Mouse (Mus musculus): ENCODE data around the gene Utrn. TPM values are rescaled to one million over a fixed set of nuclear protein-coding genes. Genes with fewer than 3 reads are reported as not detected.

Gene Utrn
- polyA plus RNA-seq, 1 experiment from 2014 or later, result 67.9 TPM

GRCm38 (mm10) chr10:12671608-12672007 lies 197.6 kb downstream of the Utrn start:
- ATAC-seq (ENCODE audit: insufficient read depth), result no peak
- H3K27ac ChIP-seq (ENCODE audit: low read depth), result no peak overlapping the region
- 93% methylated on average over 9 of the region's 9 CpGs for WGBS

GRCm38 (mm10) chr10:12662035-12662434 lies 207.1 kb downstream of the Utrn start:
- DNase-seq (no peak), ATAC-seq (ENCODE audit: insufficient read depth) (no peak)
- Histone ChIP-seq H3K9me3 (ENCODE audit: low read depth, low read length) (peaks cover 4% of the 10 kb centered on the region; the same call in 1 of the 2 replicates), H3K4me3 (ENCODE audit: low read depth, low read length) (no peak overlapping the region), H3K27ac (ENCODE audit: low read depth) (no peak overlapping the region), H3K36me3 (ENCODE audit: insufficient read depth) (peaks cover 34% of the 10 kb centered on the region), H3K27me3 (ENCODE audit: insufficient read depth, low read length) (no peaks in the 10 kb centered on the region), H3K4me2 (no peak overlapping the region), H3K9ac (no peak overlapping the region), H3K4me1 (ENCODE audit: insufficient read depth) (no peaks in the 10 kb centered on the region)
- peak; percentile 46 for TF ChIP-seq CTCF (IDR thresholded peaks at IDR 0.05; ENCODE audit: low read depth)
- WGBS, result 88% methylated on average over 4 of the region's 4 CpGs

More at GRCm38 (mm10) chr10:12671608-12672007, 197.6 kb downstream of the Utrn start:
- H3K4me3 ChIP-seq (ENCODE audit: low read depth, low read length), result no peak overlapping the region
- H3K4me1 ChIP-seq (ENCODE audit: insufficient read depth), result no peaks in the 10 kb centered on the region
- no peaks in the 10 kb centered on the region for H3K27me3 ChIP-seq (ENCODE audit: insufficient read depth, low read length)
- DNase-seq, result no peak
- peaks cover 36% of the 10 kb centered on the region for H3K36me3 ChIP-seq (ENCODE audit: insufficient read depth)
- H3K9me3 ChIP-seq (ENCODE audit: low read depth, low read length), result no peaks in the 10 kb centered on the region
- no peak overlapping the region for H3K9ac ChIP-seq
- no peak for TF ChIP-seq CTCF (IDR thresholded peaks at IDR 0.05; ENCODE audit: low read depth)
- H3K4me2 ChIP-seq, result no peak overlapping the region

- Histone ChIP-seq H3K4me3 (ENCODE audit: low read depth, low read length) (no peak overlapping the region), H3K4me2 (no peak overlapping the region), H3K9me3 (ENCODE audit: low read depth, low read length) (peaks cover 4% of the 10 kb centered on the region; the same call in 1 of the 2 replicates), H3K9ac (no peak overlapping the region), H3K27me3 (ENCODE audit: insufficient read depth, low read length) (no peaks in the 10 kb centered on the region), H3K27ac (ENCODE audit: low read depth) (peak overlapping the region; percentile 13; the same call in 1 of the 2 replicates), H3K4me1 (ENCODE audit: insufficient read depth) (no peaks in the 10 kb centered on the region), H3K36me3 (ENCODE audit: insufficient read depth) (peaks cover 26% of the 10 kb centered on the region)
- DNase-seq, result peak; percentile 63
- no peak for TF ChIP-seq CTCF (IDR thresholded peaks at IDR 0.05; ENCODE audit: low read depth)
- 54% methylated on average over 8 of the region's 8 CpGs for WGBS
- peak; percentile 87 for ATAC-seq (ENCODE audit: insufficient read depth)
Observed at GRCm38 (mm10) chr10:12658023-12658744, 211.0 kb downstream of the Utrn start.

GRCm38 (mm10) chr10:12652988-12653387 lies 216.2 kb downstream of the Utrn start:
- H3K27me3 ChIP-seq (ENCODE audit: insufficient read depth, low read length), result no peaks in the 10 kb centered on the region
- H3K4me2 ChIP-seq, result no peak overlapping the region
- H3K9me3 ChIP-seq (ENCODE audit: low read depth, low read length), result no peaks in the 10 kb centered on the region
- H3K36me3 ChIP-seq (ENCODE audit: insufficient read depth), result peaks cover 23% of the 10 kb centered on the region
- H3K9ac ChIP-seq, result no peak overlapping the region
- DNase-seq, result peak; percentile 34
- 53% methylated on average over 3 of the region's 3 CpGs for WGBS
- ATAC-seq (ENCODE audit: insufficient read depth), result peak; percentile 79; the same call in 1 of the 2 replicates
- H3K4me3 ChIP-seq (ENCODE audit: low read depth, low read length), result no peak overlapping the region
- TF ChIP-seq CTCF (IDR thresholded peaks at IDR 0.05; ENCODE audit: low read depth), result no peak
- H3K4me1 ChIP-seq (ENCODE audit: insufficient read depth), result no peaks in the 10 kb centered on the region
- no peak overlapping the region for H3K27ac ChIP-seq (ENCODE audit: low read depth)

- Histone ChIP-seq H3K36me3 (ENCODE audit: insufficient read depth) (no peaks in the 10 kb centered on the region; the same call in 1 of the 2 replicates), H3K4me2 (no peak overlapping the region), H3K9me3 (ENCODE audit: low read depth, low read length) (no peaks in the 10 kb centered on the region), H3K27ac (ENCODE audit: low read depth) (no peak overlapping the region), H3K4me3 (ENCODE audit: low read depth, low read length) (no peak overlapping the region), H3K27me3 (ENCODE audit: insufficient read depth, low read length) (no peaks in the 10 kb centered on the region), H3K4me1 (ENCODE audit: insufficient read depth) (no peaks in the 10 kb centered on the region), H3K9ac (no peak overlapping the region)
- no peak for DNase-seq
- WGBS, result 67% methylated on average over 5 of the region's 5 CpGs
- no peak for ATAC-seq (ENCODE audit: insufficient read depth)
- no peak for TF ChIP-seq CTCF (IDR thresholded peaks at IDR 0.05; ENCODE audit: low read depth)
Observed at GRCm38 (mm10) chr10:12646119-12646518, 223.0 kb downstream of the Utrn start.

- ATAC-seq (ENCODE audit: insufficient read depth) (no peak), DNase-seq (no peak)
- H3K4me3 ChIP-seq (ENCODE audit: low read depth, low read length), result no peak overlapping the region
- H3K9me3 ChIP-seq (ENCODE audit: low read depth, low read length), result no peaks in the 10 kb centered on the region
- 73% methylated on average over 8 of the region's 8 CpGs for WGBS
- no peak overlapping the region for H3K9ac ChIP-seq
- H3K36me3 ChIP-seq (ENCODE audit: insufficient read depth), result peaks cover 4% of the 10 kb centered on the region; the same call in 1 of the 2 replicates
- 0 out of 2 replicates have a peak, but pooled peaks have one; percentile 6 for TF ChIP-seq CTCF (IDR thresholded peaks at IDR 0.05; ENCODE audit: low read depth)
- H3K27me3 ChIP-seq (ENCODE audit: insufficient read depth, low read length), result no peaks in the 10 kb centered on the region
- H3K4me1 ChIP-seq (ENCODE audit: insufficient read depth), result no peaks in the 10 kb centered on the region
- no peak overlapping the region for H3K4me2 ChIP-seq
- H3K27ac ChIP-seq (ENCODE audit: low read depth), result no peak overlapping the region
Observed at GRCm38 (mm10) chr10:12643336-12643735, 225.8 kb downstream of the Utrn start.

GRCm38 (mm10) chr10:12639638-12640037 lies 229.5 kb downstream of the Utrn start:
- 73% methylated on average over 4 of the region's 4 CpGs for WGBS
- H3K9ac ChIP-seq, result no peak overlapping the region
- DNase-seq (no peak), ATAC-seq (ENCODE audit: insufficient read depth) (no peak)
- peaks cover 9% of the 10 kb centered on the region; the same call in 1 of the 2 replicates for H3K36me3 ChIP-seq (ENCODE audit: insufficient read depth)
- no peak for TF ChIP-seq CTCF (IDR thresholded peaks at IDR 0.05; ENCODE audit: low read depth)
- no peak overlapping the region for H3K4me2 ChIP-seq
- H3K9me3 ChIP-seq (ENCODE audit: low read depth, low read length), result no peaks in the 10 kb centered on the region
- H3K27ac ChIP-seq (ENCODE audit: low read depth), result no peak overlapping the region
- H3K4me1 ChIP-seq (ENCODE audit: insufficient read depth), result no peaks in the 10 kb centered on the region
- no peak overlapping the region for H3K4me3 ChIP-seq (ENCODE audit: low read depth, low read length)
- H3K27me3 ChIP-seq (ENCODE audit: insufficient read depth, low read length), result no peaks in the 10 kb centered on the region
